Mouse (Mus musculus) Patski (cell line): ENCODE data around the gene Mctp2. TPM values are rescaled to one million over a fixed set of nuclear protein-coding genes. Genes with fewer than 3 reads are reported as not detected.
"Not testable (repeated sequence)": the region's sequence is repeated elsewhere in the genome, so short reads cannot be mapped to it uniquely, and the experiment has no call there.

Experiments used
- ATAC-seq: fragments of 100-300 bp; one replicate; pipeline ENCODE4 v1.8.0; 2021
- CTCF ChIA-PET: fragments of 350-600 bp; sonication (Branson Sonifier 250); formaldehyde crosslinking; loops from one replicate; lab custom pipeline; 2022; ENCODE audit warnings: inconsistent platforms; lab: Charles Lee
- POLR2A ChIA-PET: fragments of 350-600 bp; sonication (Branson Sonifier 250); formaldehyde crosslinking; loops from one replicate; lab custom pipeline; 2022; ENCODE audit warnings: antibody characterized with exemption, inconsistent platforms; lab: Charles Lee
- DNase-seq: peaks from one replicate; pipeline ENCODE4 v3.0.0-alpha.2; 2011; ENCODE audit warnings: low read depth, low spot score
- H3K27me3 ChIP-seq: fragments of 371-371 bp; one replicate; pipeline ENCODE4 v1.5.1; 2021
- CTCF ChIP-seq: fragments of 100-300 bp; IDR thresholded peaks from one replicate; pipeline ENCODE4 v1.5.1; 2021
- in situ Hi-C: fragments of 300-500 bp; cut with MboI; formaldehyde crosslinking; loops from 3 replicates; pipeline ENCODE4 v1.11.1; 2018; ENCODE audit warnings: low pct_unique_long_range_greater_than_20kb, mixed read lengths
- polyA plus RNA-seq: library from polyadenylated mRNA; unstranded; gene quantifications from one replicate; pipeline ENCODE4 v1.2.3, GENCODE M21; 2021

Gene Mctp2
- polyA plus RNA-seq, 1 experiment from 2014 or later = 1.4 TPM

- CTCF ChIA-PET = no interaction called here
- H3K27me3 ChIP-seq = peaks cover 4% of the 10 kb centered on the region
- ATAC-seq = no peak
- in situ Hi-C loops = no loop called here
- no peak for TF ChIP-seq CTCF
- no peak for DNase-seq
- POLR2A ChIA-PET = no interaction called here
Observed at GRCm38 (mm10) chr7:72271546-72271945, 34.9 kb downstream of the Mctp2 start.

- TF ChIP-seq CTCF = no peak
- DNase-seq (no peak), ATAC-seq (no peak)
- CTCF ChIA-PET = interaction anchor here (1.2 kb wide), 1 partner anchor 28 kb away, joined by 3 read pairs; no protein-coding TSS in a partner anchor
- in situ Hi-C loops = no loop called here
- POLR2A ChIA-PET = interaction anchor here (0.5 kb wide), 1 partner anchor 19 kb away, joined by 3 read pairs; no protein-coding TSS in a partner anchor
- H3K27me3 ChIP-seq = peaks cover 4% of the 10 kb centered on the region
Observed at GRCm38 (mm10) chr7:72269994-72270393, 36.4 kb downstream of the Mctp2 start.

- in situ Hi-C loops = loop anchor here (5.0 kb wide), 1 partner anchor 91 kb away; no protein-coding TSS in a partner anchor
- ChIA-PET CTCF (no interaction called here), POLR2A (no interaction called here)
- H3K27me3 ChIP-seq = no peaks in the 10 kb centered on the region
- ATAC-seq (no peak), DNase-seq (no peak)
- TF ChIP-seq CTCF = no peak
Observed at GRCm38 (mm10) chr7:72260766-72261655, 45.4 kb downstream of the Mctp2 start.

- POLR2A ChIA-PET = no interaction called here
- H3K27me3 ChIP-seq = no peaks in the 10 kb centered on the region
- CTCF ChIA-PET = interaction anchor here (1.2 kb wide), 1 partner anchor 37 kb away, joined by 3 read pairs; no protein-coding TSS in a partner anchor
- no peak for TF ChIP-seq CTCF
- DNase-seq = no peak
- ATAC-seq = no peak
- in situ Hi-C loops = no loop called here
Observed at GRCm38 (mm10) chr7:72259045-72259444, 47.4 kb downstream of the Mctp2 start.

- ATAC-seq, DNase-seq, in situ Hi-C loops, POLR2A ChIA-PET, CTCF ChIA-PET, H3K27me3 ChIP-seq: not testable (repeated sequence)
Observed at GRCm38 (mm10) chr7:72250326-72250725, 56.1 kb downstream of the Mctp2 start.

GRCm38 (mm10) chr7:72241269-72241668 lies 65.1 kb downstream of the Mctp2 start:
- peak; percentile 43 for TF ChIP-seq CTCF
- no peaks in the 10 kb centered on the region for H3K27me3 ChIP-seq
- in situ Hi-C loops = loop anchor here (5.0 kb wide), 1 partner anchor 126 kb away; no protein-coding TSS in a partner anchor
- CTCF ChIA-PET = interaction anchor here (1.9 to 5.2 kb wide), 4 partner anchors 11 to 120 kb away, joined by 4 to 42 read pairs (median 12); no protein-coding TSS in a partner anchor
- ATAC-seq (no peak), DNase-seq (no peak)
- POLR2A ChIA-PET = no interaction called here

- ChIA-PET CTCF (interaction anchor here (0.6 to 5.2 kb wide), 11 partner anchors 9 to 121 kb away, joined by 3 to 42 read pairs (median 5); no protein-coding TSS in a partner anchor), POLR2A (no interaction called here)
- ATAC-seq = no peak
- TF ChIP-seq CTCF = peak; percentile 81
- in situ Hi-C loops = loop anchor here (5.0 kb wide), 1 partner anchor 127 kb away; no protein-coding TSS in a partner anchor
- DNase-seq = peak; percentile 4
- H3K27me3 ChIP-seq = no peaks in the 10 kb centered on the region
Observed at GRCm38 (mm10) chr7:72239782-72240493, 66.5 kb downstream of the Mctp2 start.

GRCm38 (mm10) chr7:72238575-72238974 lies 67.8 kb downstream of the Mctp2 start:
- no peaks in the 10 kb centered on the region for H3K27me3 ChIP-seq
- in situ Hi-C loops = no loop called here
- POLR2A ChIA-PET = no interaction called here
- TF ChIP-seq CTCF = peak; percentile 83
- DNase-seq = no peak
- CTCF ChIA-PET = interaction anchor here (0.8 to 5.2 kb wide), 6 partner anchors 8 to 127 kb away, joined by 3 to 42 read pairs (median 8); no protein-coding TSS in a partner anchor
- peak; percentile 67 for ATAC-seq

GRCm38 (mm10) chr7:72234433-72234998 lies 71.9 kb downstream of the Mctp2 start:
- no peaks in the 10 kb centered on the region for H3K27me3 ChIP-seq
- POLR2A ChIA-PET = no interaction called here
- ATAC-seq (no peak), DNase-seq (no peak)
- in situ Hi-C loops = no loop called here
- CTCF ChIA-PET = interaction anchor here (1.4 kb wide), 1 partner anchor 25 kb away, joined by 3 read pairs; no protein-coding TSS in a partner anchor
- TF ChIP-seq CTCF = no peak

- ATAC-seq (no peak), DNase-seq (no peak)
- in situ Hi-C loops = no loop called here
- POLR2A ChIA-PET = no interaction called here
- TF ChIP-seq CTCF = no peak
- CTCF ChIA-PET = interaction anchor here (3.0 kb wide), 1 partner anchor 8 kb away, joined by 15 read pairs; no protein-coding TSS in a partner anchor
- H3K27me3 ChIP-seq = peaks cover 5% of the 10 kb centered on the region
Observed at GRCm38 (mm10) chr7:72231182-72231877, 75.1 kb downstream of the Mctp2 start.
